Comparison of ENCODE assay signal across 10 mouse cellular contexts in genomic region chr16:28793115-28793514, GRCm38 (mm10). TPM values are rescaled to one million over a fixed set of nuclear protein-coding genes. Genes with fewer than 3 reads are reported as not detected.
A peak's percentile ranks its signal among the peaks of the same experiment; 100 is the strongest.
DNase-seq lines count a peak whose midpoint lies in the region; ATAC-seq and TF ChIP-seq lines count a peak whose summit lies in the region.
"Had no signal": no experiment of that assay in that cellular context is flagged by ENCODE, and none has a peak within 500 bp of the region (broad histone marks: within the 10 kb centered on the region; RNA-seq: fewer than 3 reads in every experiment).

No protein-coding gene starts in this region.

- WGBS in liver, adult 2 months: 4% methylated on average over 4 of the region's 4 CpGs
- 1% methylated on average over 4 of the region's 4 CpGs for WGBS in liver, embryonic 12.5 days (ENCODE audit: insufficient replicate concordance)
- WGBS in lung, adult 2 months: 3% methylated on average over 4 of the region's 4 CpGs

- TF ChIP-seq CTCF in liver, adult 2 months (IDR thresholded peaks at IDR 0.05; ENCODE audit: low read depth, low read length): peak; percentile 68; the same call in 1 of the 2 replicates
- TF ChIP-seq CTCF in lung, adult 2 months (IDR thresholded peaks at IDR 0.05; ENCODE audit: insufficient read depth, low read length): peak; percentile 68

- H3K4me2 ChIP-seq in liver, embryonic 12.5 days: no peak overlapping the region
- H3K4me2 ChIP-seq: embryonic facial prominence, embryonic 12.5 days; liver, embryonic 15.5 days had no signal

- H3K36me3 ChIP-seq in liver, adult 2 months (ENCODE audit: control insufficient read depth, insufficient read depth, low read length): no peaks in the 10 kb centered on the region
- no peaks in the 10 kb centered on the region for H3K36me3 ChIP-seq in liver, embryonic 12.5 days
- H3K36me3 ChIP-seq: embryonic facial prominence, embryonic 12.5 days; liver, embryonic 15.5 days had no signal

- no peak overlapping the region for H3K9ac ChIP-seq in liver, adult 2 months (ENCODE audit: low read depth, low read length)
- H3K9ac ChIP-seq in liver, embryonic 12.5 days: no peak overlapping the region
- H3K9ac ChIP-seq: embryonic facial prominence, embryonic 12.5 days; liver, embryonic 15.5 days had no signal

- H3K79me2 ChIP-seq in liver, adult 2 months (ENCODE audit: control insufficient read depth, insufficient read depth, low read length): no peaks in the 10 kb centered on the region

- H3K27me3 ChIP-seq in liver, adult 2 months (ENCODE audit: control insufficient read depth, insufficient read depth, low read length): no peaks in the 10 kb centered on the region
- no peaks in the 10 kb centered on the region for H3K27me3 ChIP-seq in liver, embryonic 12.5 days (replicated peaks)
- H3K27me3 ChIP-seq: embryonic facial prominence, embryonic 12.5 days; liver, embryonic 15.5 days had no signal

- no peak for TF ChIP-seq POLR2A in liver, adult 2 months (IDR thresholded peaks at IDR 0.05; ENCODE audit: extremely low read depth, insufficient read depth, low read length)
- TF ChIP-seq POLR2A in lung, adult 2 months (IDR thresholded peaks at IDR 0.05; ENCODE audit: borderline replicate concordance, extremely low read depth, low read depth, low read length): no peak

- H3K27ac ChIP-seq in liver, adult 2 months (replicated peaks; ENCODE audit: insufficient read depth, low read depth, low read length): no peak overlapping the region
- H3K27ac ChIP-seq in liver, embryonic 12.5 days: no peak overlapping the region
- H3K27ac ChIP-seq: embryonic facial prominence, embryonic 12.5 days; liver, embryonic 15.5 days had no signal

- no peaks in the 10 kb centered on the region for H3K9me3 ChIP-seq in liver, embryonic 12.5 days (replicated peaks)
- H3K9me3 ChIP-seq: embryonic facial prominence, embryonic 12.5 days; liver, embryonic 15.5 days had no signal

- no peaks in the 10 kb centered on the region for H3K4me1 ChIP-seq in liver, adult 2 months (ENCODE audit: control insufficient read depth, insufficient read depth, low read length)
- H3K4me1 ChIP-seq in liver, embryonic 12.5 days: no peaks in the 10 kb centered on the region
- no peaks in the 10 kb centered on the region for H3K4me1 ChIP-seq in lung, adult 2 months (ENCODE audit: control insufficient read depth, insufficient read depth, low read length)
- H3K4me1 ChIP-seq: embryonic facial prominence, embryonic 12.5 days; liver, embryonic 15.5 days had no signal

- no peak overlapping the region for H3K4me3 ChIP-seq in liver, adult 2 months (ENCODE audit: insufficient read depth, low read depth, low read length)
- no peak overlapping the region for H3K4me3 ChIP-seq in liver, embryonic 12.5 days
- H3K4me3 ChIP-seq in lung, adult 2 months (replicated peaks; ENCODE audit: extremely low read depth, low read depth, low read length): no peak overlapping the region
- H3K4me3 ChIP-seq: embryonic facial prominence, embryonic 12.5 days; liver, embryonic 15.5 days had no signal

- peak; percentile 20 for DNase-seq in liver, adult 2 months (ENCODE audit: extremely low read depth, low read depth, low spot score)
- DNase-seq in adrenal gland, postnatal 25 days: peak; percentile 20
- DNase-seq in embryo, embryonic 11 days: peak; percentile 80
- peak; percentile 6 for DNase-seq in hindlimb bud, embryonic 11.5 days (ENCODE audit: extremely low spot score, low read depth, low spot score)
- DNase-seq in lung, adult 2 months: no peak
- DNase-seq in right cerebral cortex, postnatal 25 days: peak; percentile 10
- DNase-seq in thymus, postnatal 25 days: no peak

- no peak for ATAC-seq in liver, embryonic 12.5 days

RNA-seq across cellular contexts. Expression of gene Fgf12, which starts 40.2 kb away (rescaled TPM):
- total RNA-seq in liver, adult 2 months (2014; rRNA removed): 0.18 and 0.34 TPM in 2 replicates
- 0.07 and 0.21 TPM in 2 replicates for polyA plus RNA-seq in liver, adult 2 months (2012; rRNA removed)
- 0.14 and 1.4 TPM in 2 replicates for polyA plus RNA-seq in liver, embryonic 12.5 days (2016; fragmentation: Nextera tagmentation; extraction: Ambion mirVana)
- total RNA-seq in adrenal gland, postnatal 25 days (2021): 4.4 and 4.5 TPM in 2 replicates
- 0.95 and 1.1 TPM in 2 replicates for polyA plus RNA-seq in lung, adult 2 months (2012; rRNA removed)

Comparison
In these comparisons a context has a peak if more than half of its experiments do, and no peak if none do; other contexts are left out.
1. DNase-seq: peak in liver, adult 2 months (single experiment), adrenal gland, postnatal 25 days (single experiment), embryo, embryonic 11 days (single experiment), hindlimb bud, embryonic 11.5 days (single experiment) and right cerebral cortex, postnatal 25 days (single experiment); none in lung, adult 2 months (single experiment) and thymus, postnatal 25 days (single experiment).